In the genomic region with DNA sequence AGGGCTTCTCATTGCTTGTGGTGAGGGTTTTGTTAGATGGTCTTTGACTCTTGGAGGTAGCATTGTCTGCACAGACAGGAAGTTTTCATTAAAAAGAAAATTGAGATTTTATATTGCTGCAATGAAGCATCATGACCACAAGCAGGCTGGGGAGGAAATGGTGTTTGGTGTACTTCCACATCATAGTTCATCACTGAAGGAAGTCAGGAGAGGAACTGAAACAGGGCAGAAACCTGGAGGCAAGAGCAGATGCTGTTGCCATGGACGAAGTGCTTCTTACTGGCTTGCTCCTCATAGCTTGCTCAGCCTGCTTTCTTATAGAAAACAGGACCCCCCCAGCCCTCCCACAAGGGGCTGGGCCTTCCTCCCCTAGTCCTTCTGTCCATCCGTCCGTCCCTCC, we compare ENCODE assay signal across 30 mouse cellular contexts.
DNase-seq lines count a peak whose midpoint lies in the region; ATAC-seq and TF ChIP-seq lines count a peak whose summit lies in the region.
"Had no signal": no experiment of that assay in that cellular context is flagged by ENCODE, and none has a peak within 500 bp of the region (broad histone marks: within the 10 kb centered on the region; RNA-seq: fewer than 3 reads in every experiment).

No protein-coding gene starts in this region.

- no peak for TF ChIP-seq RAD21 in CH12.LX (IDR thresholded peaks at IDR 0.05; ENCODE audit: low read depth, low read length)

- no peaks in the 10 kb centered on the region for H3K27me3 ChIP-seq in spleen, adult 2 months (ENCODE audit: control insufficient read depth, insufficient read depth, low read length)
- no peaks in the 10 kb centered on the region for H3K27me3 ChIP-seq in CH12.LX (replicated peaks)
- no peaks in the 10 kb centered on the region for H3K27me3 ChIP-seq in forebrain, embryonic 16.5 days (replicated peaks; ENCODE audit: control insufficient read depth, insufficient read depth, low read length)
- H3K27me3 ChIP-seq: embryonic facial prominence, embryonic 13.5 days; forebrain, embryonic 15.5 days; intestine, embryonic 15.5 days; limb, embryonic 15.5 days; neural tube, embryonic 13.5 days had no signal

- peak; percentile 92 for ATAC-seq in megakaryocyte, adult 5-6 weeks (ENCODE audit: poor library complexity, severe bottlenecking)
- no peak for ATAC-seq in forebrain, embryonic 16.5 days
- ATAC-seq: forebrain, embryonic 15.5 days; hindbrain, postnatal 0 days; intestine, embryonic 15.5 days; midbrain, embryonic 16.5 days had no signal

- in situ Hi-C loops in CH12.LX (cut with MboI; ENCODE audit: low pct_ligation_motif_present, low pct_unique_long_range_greater_than_20kb, low sequenced_read_pairs) = no loop called here

- DNase-seq in spleen, adult 2 months (ENCODE audit: low read depth in 1 of 2, low spot score in 2 of 2) = peak; percentile 26 to 49
- DNase-seq in spleen, postnatal 4 days (ENCODE audit: low spot score in 2 of 2) = no peak
- DNase-seq in CH12.LX (ENCODE audit: extremely low read depth) = peak; percentile 29
- no peak for DNase-seq in right cerebral cortex, postnatal 25 days
- DNase-seq in heart, adult 11 months = no peak
- DNase-seq: adrenal gland, postnatal 14 days; cerebellum, adult 11 months; cerebellum, adult 9-11 months; gastrocnemius, adult 2 months; heart, postnatal 14 days; kidney, adult 2 months; kidney, postnatal 4 days; layer of hippocampus, postnatal 36 days; lung, embryonic 14.5 days; right cerebral cortex, postnatal 14 days; thymus, postnatal 25 days had no signal

- no peak for TF ChIP-seq POLR2A in spleen, adult 2 months (IDR thresholded peaks at IDR 0.05; ENCODE audit: low read depth, low read length)
- no peak for TF ChIP-seq POLR2A in CH12.LX (IDR thresholded peaks at IDR 0.05; ENCODE audit: low read depth, low read length)

- H3K9me3 ChIP-seq in CH12.LX (replicated peaks; ENCODE audit: low read length) = no peaks in the 10 kb centered on the region
- H3K9me3 ChIP-seq in forebrain, embryonic 16.5 days (ENCODE audit: control insufficient read depth, low read length) = no peaks in the 10 kb centered on the region
- H3K9me3 ChIP-seq: embryonic facial prominence, embryonic 13.5 days; forebrain, embryonic 10.5 days; forebrain, embryonic 15.5 days; intestine, embryonic 15.5 days; limb, embryonic 10.5 days; limb, embryonic 15.5 days; midbrain, embryonic 10.5 days; neural tube, embryonic 13.5 days had no signal

- no peak overlapping the region for H3K4me3 ChIP-seq in spleen, adult 2 months (ENCODE audit: extremely low read depth, insufficient read depth, insufficient read length)
- no peak overlapping the region for H3K4me3 ChIP-seq in CH12.LX (replicated peaks in 1 of 3; ENCODE audit: low read depth in 2 of 3, low read length in 2 of 3, poor library complexity in 1 of 3)
- no peak overlapping the region for H3K4me3 ChIP-seq in forebrain, embryonic 16.5 days (replicated peaks; ENCODE audit: low read length)
- H3K4me3 ChIP-seq: embryonic facial prominence, embryonic 13.5 days; forebrain, embryonic 10.5 days; forebrain, embryonic 15.5 days; gastrocnemius, adult 2 months; intestine, embryonic 15.5 days; limb, embryonic 10.5 days; limb, embryonic 15.5 days; midbrain, embryonic 10.5 days; neural tube, embryonic 13.5 days had no signal

- H3K4me1 ChIP-seq in spleen, adult 2 months (ENCODE audit: control insufficient read depth, insufficient read depth, insufficient read length) = no peaks in the 10 kb centered on the region
- no peaks in the 10 kb centered on the region; a peak in 1 of 4 replicates for H3K4me1 ChIP-seq in CH12.LX (ENCODE audit: control insufficient read depth in 1 of 2, insufficient read depth in 2 of 2)
- no peaks in the 10 kb centered on the region for H3K4me1 ChIP-seq in forebrain, embryonic 16.5 days (replicated peaks; ENCODE audit: control insufficient read depth, insufficient read depth, low read length)
- H3K4me1 ChIP-seq: embryonic facial prominence, embryonic 13.5 days; forebrain, embryonic 10.5 days; forebrain, embryonic 15.5 days; intestine, embryonic 15.5 days; limb, embryonic 10.5 days; limb, embryonic 15.5 days; neural tube, embryonic 13.5 days had no signal

- no peak overlapping the region for H3K9ac ChIP-seq in CH12.LX (ENCODE audit: insufficient read depth, low read depth)
- no peak overlapping the region for H3K9ac ChIP-seq in forebrain, embryonic 16.5 days (replicated peaks; ENCODE audit: low read depth, low read length)
- H3K9ac ChIP-seq: embryonic facial prominence, embryonic 13.5 days; forebrain, embryonic 15.5 days; intestine, embryonic 15.5 days; limb, embryonic 15.5 days; liver, embryonic 14.5 days; lung, embryonic 14.5 days; neural tube, embryonic 13.5 days had no signal

- H3K79me2 ChIP-seq in CH12.LX (replicated peaks; ENCODE audit: control insufficient read depth, extremely low read depth, insufficient read depth, poor library complexity, severe bottlenecking) = no peaks in the 10 kb centered on the region

- H3K27ac ChIP-seq in spleen, adult 2 months (ENCODE audit: insufficient read depth, low read length) = no peak overlapping the region; the same call in 1 of the 2 replicates
- H3K27ac ChIP-seq in CH12.LX (ENCODE audit: insufficient read depth, low read depth) = no peak overlapping the region
- no peak overlapping the region for H3K27ac ChIP-seq in forebrain, embryonic 16.5 days (ENCODE audit: low read length)
- H3K27ac ChIP-seq: embryonic facial prominence, embryonic 13.5 days; forebrain, embryonic 10.5 days; forebrain, embryonic 15.5 days; gastrocnemius, adult 2 months; hindbrain, postnatal 0 days; intestine, embryonic 15.5 days; limb, embryonic 10.5 days; limb, embryonic 15.5 days; liver, embryonic 14.5 days; macrophage; midbrain, embryonic 10.5 days; neural tube, embryonic 13.5 days had no signal

- dilution Hi-C loops in CH12.LX (cut with MboI; ENCODE audit: extremely low pct_ligation_motif_present, extremely low pct_unique_long_range_greater_than_20kb, low sequenced_read_pairs) = no loop called here

- no peak for TF ChIP-seq CTCF in spleen, adult 2 months (IDR thresholded peaks at IDR 0.05; ENCODE audit: extremely low read depth, insufficient read depth, insufficient read length, insufficient replicate concordance)
- no peak for TF ChIP-seq CTCF in CH12.LX (conservative IDR thresholded peaks at IDR 0.05 in 1 of 2, IDR thresholded peaks at IDR 0.05 in 1 of 2; ENCODE audit: low read depth in 2 of 2, low read length in 2 of 2)

- H3K36me3 ChIP-seq in spleen, adult 2 months (ENCODE audit: control insufficient read depth, insufficient read depth, low read length) = no peaks in the 10 kb centered on the region
- no peaks in the 10 kb centered on the region for H3K36me3 ChIP-seq in CH12.LX (replicated peaks in 1 of 2; ENCODE audit: control insufficient read depth in 1 of 2, insufficient read depth in 1 of 2, low read length in 1 of 2)
- H3K36me3 ChIP-seq in forebrain, embryonic 16.5 days (ENCODE audit: control insufficient read depth, insufficient read depth) = no peaks in the 10 kb centered on the region
- H3K36me3 ChIP-seq: forebrain, embryonic 15.5 days; intestine, embryonic 15.5 days; limb, embryonic 10.5 days; limb, embryonic 15.5 days; midbrain, embryonic 10.5 days; neural tube, embryonic 13.5 days had no signal

- no peak overlapping the region for H3K4me2 ChIP-seq in CH12.LX (ENCODE audit: insufficient read depth, low read depth, poor library complexity, severe bottlenecking)
- H3K4me2 ChIP-seq in forebrain, embryonic 16.5 days (ENCODE audit: low read length) = no peak overlapping the region
- H3K4me2 ChIP-seq: embryonic facial prominence, embryonic 13.5 days; forebrain, embryonic 15.5 days; intestine, embryonic 15.5 days; limb, embryonic 15.5 days; lung, embryonic 14.5 days; neural tube, embryonic 13.5 days had no signal

- peak; percentile 54 for TF ChIP-seq EP300 in CH12.LX (IDR thresholded peaks at IDR 0.05; ENCODE audit: low read length)

- 78% methylated on average over 3 of the region's 3 CpGs for WGBS in spleen, adult 2 months
- WGBS in forebrain, embryonic 16.5 days = 98% methylated on average over 3 of the region's 3 CpGs

TF ChIP-seq in CH12.LX, 34 proteins besides CTCF, POLR2A, EP300 and RAD21:
- TF ChIP-seq MYC (IDR thresholded peaks at IDR 0.05; ENCODE audit: low read depth, low read length) (no peak), JUN (IDR thresholded peaks at IDR 0.05; ENCODE audit: insufficient read depth, low read depth, low read length) (no peak), MAZ (IDR thresholded peaks at IDR 0.05; ENCODE audit: low read depth, low read length) (no peak), MAFK (IDR thresholded peaks at IDR 0.05; ENCODE audit: insufficient replicate concordance, low read length) (no peak), IRF4 (IDR thresholded peaks at IDR 0.05; ENCODE audit: low read depth, low read length) (peak; percentile 45; the same call in 1 of the 2 replicates), MXI1 (IDR thresholded peaks at IDR 0.05; ENCODE audit: low read depth, low read length) (no peak)
TF ChIP-seq in CH12.LX: peak in this region for 1.

Comparison
In these comparisons a context has a peak if more than half of its experiments do, and no peak if none do; other contexts are left out.
1. DNase-seq: peak in spleen, adult 2 months (2 of 2) and CH12.LX (single experiment); none in spleen, postnatal 4 days (0 of 2), right cerebral cortex, postnatal 25 days (single experiment) and heart, adult 11 months (single experiment).